Mouse (Mus musculus): ENCODE measurements around the gene Rela. TPM values are rescaled to one million over a fixed set of nuclear protein-coding genes. Genes with fewer than 3 reads are reported as not detected.

The Rela gene
- total and polyA plus RNA-seq, 3 experiments, result 12.1 to 51.9 (median 21.0) TPM

GRCm38 (mm10) chr19:5625311-5625710 is 12.0 kb upstream of the Rela start:
- in situ Hi-C loops (cut with MboI; ENCODE audit: low pct_ligation_motif_present, low pct_unique_long_range_greater_than_20kb, low sequenced_read_pairs) (no loop called here), dilution Hi-C loops (cut with MboI; ENCODE audit: extremely low pct_ligation_motif_present, extremely low pct_unique_long_range_greater_than_20kb, low sequenced_read_pairs) (no loop called here)
- Histone ChIP-seq H3K9me3 (replicated peaks; ENCODE audit: low read length) (peaks cover 4% of the 10 kb centered on the region), H3K4me3 (replicated peaks in 1 of 3; ENCODE audit: low read depth in 2 of 3, low read length in 2 of 3, poor library complexity in 1 of 3) (no peak overlapping the region), H3K4me2 (ENCODE audit: insufficient read depth, low read depth, poor library complexity, severe bottlenecking) (no peak overlapping the region), H3K79me2 (replicated peaks; ENCODE audit: control insufficient read depth, extremely low read depth, insufficient read depth, poor library complexity, severe bottlenecking) (no peaks in the 10 kb centered on the region), H3K9ac (ENCODE audit: insufficient read depth, low read depth) (no peak overlapping the region), H3K27ac (ENCODE audit: insufficient read depth, low read depth) (no peak overlapping the region), H3K4me1 (ENCODE audit: control insufficient read depth in 1 of 2, insufficient read depth in 2 of 2) (peaks cover 0 to 4% of the 10 kb centered on the region in 2 experiments; a peak in 1 of 4 replicates), H3K27me3 (replicated peaks) (no peaks in the 10 kb centered on the region), H3K36me3 (replicated peaks in 1 of 2; ENCODE audit: control insufficient read depth in 1 of 2, insufficient read depth in 1 of 2, low read length in 1 of 2) (no peaks in the 10 kb centered on the region)
- TF ChIP-seq MXI1 (IDR thresholded peaks at IDR 0.05; ENCODE audit: low read depth, low read length), result no peak
- no peak for TF ChIP-seq USF2 (conservative IDR thresholded peaks at IDR 0.05; ENCODE audit: low read depth, low read length)
- TF ChIP-seq ZKSCAN1 (IDR thresholded peaks at IDR 0.05; ENCODE audit: borderline replicate concordance, low read depth, low read length), result no peak
- TF ChIP-seq HCFC1 (IDR thresholded peaks at IDR 0.05; ENCODE audit: low read depth, low read length), result no peak
- TF ChIP-seq UBTF (IDR thresholded peaks at IDR 0.05; ENCODE audit: low read depth, low read length), result no peak
- no peak for TF ChIP-seq IRF4 (IDR thresholded peaks at IDR 0.05; ENCODE audit: low read depth, low read length)
- TF ChIP-seq CHD2 (IDR thresholded peaks at IDR 0.05; ENCODE audit: low read length), result no peak
- TF ChIP-seq POLR2A (IDR thresholded peaks at IDR 0.05; ENCODE audit: low read depth, low read length), result no peak
- TF ChIP-seq MAFK (IDR thresholded peaks at IDR 0.05; ENCODE audit: insufficient replicate concordance, low read length), result no peak
- TF ChIP-seq ELF1 (IDR thresholded peaks at IDR 0.05; ENCODE audit: low read depth, low read length), result no peak
- DNase-seq (ENCODE audit: extremely low read depth), result no peak

- H3K27me3 ChIP-seq (replicated peaks), result no peaks in the 10 kb centered on the region
- no peak overlapping the region for H3K4me2 ChIP-seq (ENCODE audit: insufficient read depth, low read depth, poor library complexity, severe bottlenecking)
- dilution Hi-C loops (cut with MboI; ENCODE audit: extremely low pct_ligation_motif_present, extremely low pct_unique_long_range_greater_than_20kb, low sequenced_read_pairs), result no loop called here
- TF ChIP-seq EP300 (IDR thresholded peaks at IDR 0.05; ENCODE audit: low read length) (no peak), GABPA (IDR thresholded peaks at IDR 0.05; ENCODE audit: insufficient replicate concordance, low read depth, low read length) (no peak), JUND (conservative IDR thresholded peaks at IDR 0.05; ENCODE audit: low read depth, low read length) (no peak), RAD21 (IDR thresholded peaks at IDR 0.05; ENCODE audit: low read depth, low read length) (no peak), E2F4 (IDR thresholded peaks at IDR 0.05; ENCODE audit: insufficient replicate concordance, low read depth, low read length) (no peak), ZMIZ1 (IDR thresholded peaks at IDR 0.05; ENCODE audit: low read depth, low read length) (no peak), MEF2A (IDR thresholded peaks at IDR 0.05; ENCODE audit: borderline replicate concordance, low read depth, low read length) (no peak), CHD2 (IDR thresholded peaks at IDR 0.05; ENCODE audit: low read length) (no peak), ZC3H11A (IDR thresholded peaks at IDR 0.05; ENCODE audit: low read depth, low read length) (no peak), TBP (conservative IDR thresholded peaks at IDR 0.05; ENCODE audit: low read depth, low read length) (no peak), MAZ (IDR thresholded peaks at IDR 0.05; ENCODE audit: low read depth, low read length) (no peak), ZNF384 (IDR thresholded peaks at IDR 0.05; ENCODE audit: low read depth, low read length) (no peak), TCF12 (IDR thresholded peaks at IDR 0.05; ENCODE audit: low read depth, low read length) (no peak), USF2 (conservative IDR thresholded peaks at IDR 0.05; ENCODE audit: low read depth, low read length) (no peak), NELFE (IDR thresholded peaks at IDR 0.05; ENCODE audit: low read depth, low read length) (no peak), USF1 (IDR thresholded peaks at IDR 0.05; ENCODE audit: low read depth, low read length) (no peak)
- peaks cover 4% of the 10 kb centered on the region for H3K9me3 ChIP-seq (replicated peaks; ENCODE audit: low read length)
- H3K9ac ChIP-seq (ENCODE audit: insufficient read depth, low read depth), result no peak overlapping the region
- peaks cover 0 to 13% of the 10 kb centered on the region in 2 experiments; a peak in 2 of 4 replicates for H3K4me1 ChIP-seq (ENCODE audit: control insufficient read depth in 1 of 2, insufficient read depth in 2 of 2)
- no peak for DNase-seq (ENCODE audit: extremely low read depth)
- no peak overlapping the region for H3K4me3 ChIP-seq (replicated peaks in 1 of 3; ENCODE audit: low read depth in 2 of 3, low read length in 2 of 3, poor library complexity in 1 of 3)
- no peaks in the 10 kb centered on the region for H3K79me2 ChIP-seq (replicated peaks; ENCODE audit: control insufficient read depth, extremely low read depth, insufficient read depth, poor library complexity, severe bottlenecking)
- no peak overlapping the region for H3K27ac ChIP-seq (ENCODE audit: insufficient read depth, low read depth)
- in situ Hi-C loops (cut with MboI; ENCODE audit: low pct_ligation_motif_present, low pct_unique_long_range_greater_than_20kb, low sequenced_read_pairs), result no loop called here
- no peaks in the 10 kb centered on the region for H3K36me3 ChIP-seq (replicated peaks in 1 of 2; ENCODE audit: control insufficient read depth in 1 of 2, insufficient read depth in 1 of 2, low read length in 1 of 2)
Measured at GRCm38 (mm10) chr19:5629907-5630306, 7.4 kb upstream of the Rela start.

All from CH12.LX (cell line).